Mouse (Mus musculus): ENCODE data around the gene Pappa. TPM values are rescaled to one million over a fixed set of nuclear protein-coding genes. Genes with fewer than 3 reads are reported as not detected.

Pappa gene
- total RNA-seq, 2 experiments from 2014 or later = 0.23 TPM; not detected in 1

DNA sequence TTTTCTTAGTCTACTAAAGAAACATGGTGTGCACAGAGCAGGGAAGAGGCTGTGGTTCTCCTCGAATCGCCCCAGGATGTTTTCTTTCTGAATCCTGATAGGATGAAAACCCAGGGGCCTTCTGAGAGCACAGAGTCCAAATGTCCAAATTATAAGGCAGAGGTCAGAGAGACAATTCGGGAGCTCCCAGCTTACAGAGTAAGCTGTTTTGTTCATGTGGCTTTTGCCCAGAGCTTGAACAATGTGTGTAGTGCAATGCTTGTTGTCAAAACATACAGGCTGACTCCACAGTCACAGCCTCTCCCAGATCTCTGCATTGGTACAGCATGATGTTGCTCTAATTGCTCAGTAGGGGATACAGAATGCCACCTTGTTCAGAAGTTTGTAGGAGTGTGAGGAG, 178.7 kb downstream of the Pappa start:
- ATAC-seq (replicated peaks; ENCODE audit: low FRiP score, poor library complexity, severe bottlenecking) = no peak

DNA sequence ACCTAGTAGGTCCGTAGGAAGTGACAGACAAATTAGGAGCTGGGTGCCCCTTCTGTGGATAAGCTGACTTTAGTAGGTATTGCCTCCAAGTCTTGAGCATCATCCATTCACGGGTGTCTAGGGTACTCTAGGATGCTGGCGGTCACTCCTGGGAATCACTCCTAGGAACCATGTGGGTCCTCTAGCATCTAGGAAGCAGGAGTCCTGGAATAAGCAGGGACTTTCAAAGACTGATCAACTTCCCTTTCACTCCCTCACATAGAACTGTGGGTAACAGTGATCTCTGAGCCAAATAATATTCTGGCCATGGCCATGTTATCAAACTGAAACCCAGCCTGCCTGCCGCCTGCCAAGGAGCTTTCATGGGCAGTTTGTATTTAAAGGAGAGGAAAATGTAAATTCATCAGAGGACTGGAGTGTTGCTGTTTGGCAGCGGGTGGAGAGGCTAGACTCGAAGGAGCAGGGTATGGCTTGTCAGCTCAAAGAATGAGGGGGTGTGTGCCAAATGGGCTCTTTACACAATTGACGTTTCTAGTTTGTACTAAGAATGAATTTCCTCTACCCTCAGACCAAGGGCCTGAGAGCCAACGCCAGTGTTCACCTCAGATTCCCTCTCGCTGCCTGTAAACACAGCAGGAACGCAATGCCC, 194.0 kb downstream of the Pappa start:
- no peak for ATAC-seq (replicated peaks; ENCODE audit: low FRiP score, poor library complexity, severe bottlenecking)

DNA sequence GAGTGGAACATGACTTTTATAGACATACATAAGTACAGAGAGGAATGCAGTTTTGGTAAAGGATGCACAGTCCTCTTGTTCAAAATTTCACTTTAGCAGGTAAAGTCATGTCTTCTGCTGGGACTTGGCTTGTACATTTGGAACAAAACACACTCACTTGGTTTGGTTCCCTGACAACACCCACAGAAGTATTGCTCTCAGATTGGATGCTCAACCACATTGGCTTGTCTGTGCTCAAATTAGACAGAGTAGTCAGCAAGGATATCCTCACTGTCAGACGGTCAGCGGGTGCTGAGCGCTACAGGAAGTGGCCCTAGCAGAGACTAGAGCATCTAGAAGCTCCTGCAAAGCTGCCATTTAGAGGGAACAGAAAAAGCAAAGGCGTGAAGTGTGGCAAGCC, 197.4 kb downstream of the Pappa start:
- no peak for ATAC-seq (replicated peaks; ENCODE audit: low FRiP score, poor library complexity, severe bottlenecking)

DNA sequence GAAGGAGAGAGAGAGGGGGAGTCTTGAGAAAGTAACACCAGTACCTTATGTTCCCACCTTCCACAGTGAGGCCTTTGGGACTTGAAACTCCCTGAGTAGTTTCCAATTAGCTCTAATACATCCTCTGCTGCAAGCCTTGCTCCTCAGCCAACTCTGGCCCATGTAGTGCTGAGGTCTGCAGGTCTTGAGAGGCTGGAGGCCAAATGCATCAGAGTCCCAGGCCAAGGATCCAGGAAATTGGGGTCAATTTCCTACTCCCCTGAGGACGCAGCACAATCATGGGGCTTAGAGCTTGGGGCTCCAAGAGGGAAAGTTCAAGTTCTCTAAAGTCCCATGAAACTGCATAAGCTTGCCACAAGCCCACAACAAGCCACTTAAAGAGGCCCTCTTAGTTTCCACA, 198.0 kb downstream of the Pappa start:
- no peak for ATAC-seq (replicated peaks; ENCODE audit: low FRiP score, poor library complexity, severe bottlenecking)

DNA sequence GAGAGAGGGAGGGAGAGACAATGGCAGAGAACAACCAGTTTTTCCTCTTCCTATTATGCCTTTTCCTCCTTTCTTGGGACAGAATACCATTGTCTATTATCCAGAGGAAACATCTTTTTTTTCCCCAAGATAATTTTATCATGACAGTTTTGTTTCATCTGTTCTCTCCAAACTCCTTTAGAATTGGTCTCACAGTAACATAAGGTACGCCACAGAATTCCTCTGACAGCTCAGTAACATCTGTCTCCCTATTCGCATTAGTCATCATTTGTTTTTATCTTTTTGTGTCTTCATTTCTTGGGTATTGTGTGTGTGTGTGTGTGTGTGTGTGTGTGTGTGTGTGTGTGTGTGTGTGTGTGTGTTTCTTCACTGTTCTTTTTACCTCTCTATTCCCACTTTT, 201.8 kb downstream of the Pappa start:
- ATAC-seq (replicated peaks; ENCODE audit: low FRiP score, poor library complexity, severe bottlenecking) = no peak

DNA sequence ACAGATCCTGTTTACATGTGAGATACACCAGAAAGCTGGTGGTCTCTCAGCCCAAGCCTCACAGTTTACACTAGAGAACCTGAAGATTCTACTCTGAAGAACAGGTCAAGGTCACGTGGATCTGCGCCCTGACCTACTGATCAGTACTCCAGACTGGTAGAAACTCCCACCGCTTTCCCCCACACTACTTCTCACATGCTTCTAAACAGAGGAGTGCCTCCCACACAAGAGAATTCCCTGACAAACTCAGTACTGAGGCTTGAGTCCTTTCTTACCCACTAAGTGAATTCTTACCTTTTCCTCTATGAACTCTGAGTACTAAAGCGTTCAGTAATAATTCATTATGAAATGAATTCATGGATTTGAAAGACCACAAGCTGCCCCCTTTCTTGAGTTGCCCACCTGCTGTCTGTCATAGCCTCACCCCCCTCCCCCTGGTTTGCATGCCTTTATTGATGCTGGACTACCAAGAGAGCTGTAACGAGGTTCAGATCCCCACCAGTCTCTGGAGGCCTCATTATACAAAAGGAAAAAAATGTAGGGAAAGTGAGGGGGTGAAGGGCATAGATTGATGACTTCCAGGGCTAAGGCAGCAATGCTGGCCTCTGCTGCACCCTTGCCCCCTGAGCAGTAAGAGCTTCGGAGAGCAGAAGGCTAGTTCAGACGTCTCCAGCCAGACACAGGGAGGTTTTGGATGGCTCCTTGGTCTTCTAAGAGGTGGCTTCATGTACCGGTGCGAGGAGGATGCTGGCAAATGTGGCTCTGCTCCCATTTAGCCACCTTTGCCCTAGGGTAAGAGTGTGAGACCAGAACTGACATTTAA, 204.7 kb downstream of the Pappa start:
- no peak for ATAC-seq (replicated peaks; ENCODE audit: low FRiP score, poor library complexity, severe bottlenecking)

DNA sequence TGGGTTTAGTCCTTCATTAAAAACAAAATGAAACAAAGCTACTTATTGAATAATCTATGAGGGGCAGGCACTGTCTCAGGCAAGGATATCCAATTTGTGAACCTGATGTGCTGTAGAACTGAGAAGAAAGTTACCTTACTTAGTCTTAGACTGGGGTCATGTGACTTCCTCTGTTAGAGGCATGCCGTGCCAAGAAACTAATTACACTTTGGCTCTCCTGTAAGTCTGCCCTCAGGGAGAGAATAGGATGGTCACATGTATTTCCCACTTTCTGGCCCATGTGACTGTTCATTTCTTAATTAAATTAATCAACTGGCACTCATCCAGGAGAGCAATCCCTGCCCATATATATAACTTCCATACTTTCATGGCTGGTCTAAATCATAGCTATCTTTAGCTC, 209.7 kb downstream of the Pappa start:
- ATAC-seq (replicated peaks; ENCODE audit: low FRiP score, poor library complexity, severe bottlenecking) = no peak

DNA sequence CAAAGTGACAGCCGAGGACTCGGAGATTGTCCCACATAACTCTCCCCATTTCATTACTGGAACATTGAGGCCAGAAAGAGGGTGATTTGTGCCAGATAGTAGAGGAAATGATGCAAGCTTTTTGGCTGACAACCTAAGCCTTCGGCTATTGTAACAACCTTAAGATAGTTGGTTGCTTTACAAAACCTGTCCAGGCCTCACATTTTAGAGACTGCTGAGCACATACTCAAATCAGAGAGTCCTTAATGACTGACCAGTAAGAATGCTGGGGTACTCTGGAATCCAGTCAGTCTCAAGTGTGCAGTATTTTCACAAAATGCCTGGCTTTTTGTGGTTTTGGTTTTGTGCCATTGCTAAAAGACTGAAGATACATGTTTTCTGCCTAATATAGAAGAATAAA, 217.8 kb downstream of the Pappa start:
- no peak for ATAC-seq (replicated peaks; ENCODE audit: low FRiP score, poor library complexity, severe bottlenecking)

DNA sequence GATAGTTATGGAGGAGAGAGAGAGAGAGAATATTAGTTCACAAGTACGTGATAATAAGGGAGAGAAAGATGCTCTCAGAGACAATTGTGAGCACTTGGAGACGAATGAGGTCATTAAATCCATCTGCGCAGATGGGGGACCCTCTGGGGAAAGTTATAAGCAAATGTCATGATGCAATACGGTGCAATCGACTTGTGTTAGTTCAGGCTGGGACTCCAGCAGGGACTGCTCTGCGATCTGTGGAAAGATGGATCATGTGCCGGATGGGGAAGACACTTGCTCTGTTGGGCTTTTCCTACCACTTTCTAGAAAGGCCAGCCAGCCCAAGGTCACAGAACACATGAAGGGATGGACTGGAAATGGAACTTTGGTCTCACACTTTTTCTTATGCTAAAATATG, 226.5 kb downstream of the Pappa start:
- ATAC-seq (replicated peaks; ENCODE audit: low FRiP score, poor library complexity, severe bottlenecking) = no peak

DNA sequence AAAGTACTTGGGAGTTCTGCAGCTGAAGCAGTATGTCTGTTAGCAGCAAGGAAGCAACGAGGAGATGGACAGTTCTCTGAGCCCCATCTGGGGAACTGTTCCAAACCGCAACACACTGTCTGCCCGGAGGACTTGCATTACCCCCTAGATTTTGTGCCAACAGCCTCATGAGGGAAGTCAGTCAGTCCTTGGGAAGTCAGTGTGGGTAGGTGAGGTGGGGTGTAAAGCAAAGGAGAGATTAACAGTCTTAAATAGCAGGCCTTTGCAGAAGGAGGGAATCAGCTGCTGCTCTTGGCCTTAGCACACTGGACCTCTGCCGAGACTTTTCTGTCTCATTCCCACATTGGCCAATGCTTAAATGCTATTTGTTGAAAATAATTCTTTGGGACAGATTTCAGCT, 230.6 kb downstream of the Pappa start:
- no peak for ATAC-seq (replicated peaks; ENCODE audit: low FRiP score, poor library complexity, severe bottlenecking)

DNA sequence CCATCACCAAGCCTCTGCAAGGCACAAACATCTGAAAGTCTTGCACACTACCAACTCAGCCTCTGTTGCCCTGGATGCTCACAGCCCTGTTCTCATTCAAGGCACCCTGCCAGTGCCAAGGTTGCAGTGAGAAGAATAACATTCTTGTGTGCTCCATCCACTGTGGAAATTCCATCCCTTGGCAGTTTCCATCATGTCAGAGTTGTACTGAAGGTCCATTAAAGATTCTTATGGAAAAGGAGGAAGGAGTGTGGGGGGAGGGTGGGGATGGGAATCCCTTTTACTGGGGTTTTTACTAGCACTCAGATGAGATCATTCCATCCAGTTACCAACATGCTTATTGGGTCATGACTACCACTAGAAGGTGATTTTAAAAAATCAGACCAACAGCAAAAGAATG, 243.2 kb downstream of the Pappa start:
- no peak for ATAC-seq (replicated peaks; ENCODE audit: low FRiP score, poor library complexity, severe bottlenecking)

DNA sequence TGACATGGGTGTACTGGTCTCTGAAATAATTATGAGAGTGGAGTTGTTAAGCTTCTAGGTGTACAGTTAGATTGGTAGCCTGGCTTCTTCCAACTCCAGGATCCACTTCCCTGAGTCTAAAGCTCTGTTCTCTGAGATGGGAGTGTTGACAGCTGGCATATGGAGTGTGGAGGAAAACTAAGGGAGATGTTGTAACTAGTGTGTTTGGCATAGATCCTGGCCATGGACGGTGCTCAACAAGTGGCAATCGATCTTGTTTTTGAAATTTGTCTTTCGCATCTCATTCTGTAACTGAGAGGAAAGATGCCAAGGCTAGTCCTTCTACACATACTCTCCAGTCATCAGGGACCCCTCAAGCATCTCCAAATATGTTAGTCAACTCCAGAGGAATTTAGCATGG, 248.8 kb downstream of the Pappa start:
- ATAC-seq (replicated peaks; ENCODE audit: low FRiP score, poor library complexity, severe bottlenecking) = no peak

DNA sequence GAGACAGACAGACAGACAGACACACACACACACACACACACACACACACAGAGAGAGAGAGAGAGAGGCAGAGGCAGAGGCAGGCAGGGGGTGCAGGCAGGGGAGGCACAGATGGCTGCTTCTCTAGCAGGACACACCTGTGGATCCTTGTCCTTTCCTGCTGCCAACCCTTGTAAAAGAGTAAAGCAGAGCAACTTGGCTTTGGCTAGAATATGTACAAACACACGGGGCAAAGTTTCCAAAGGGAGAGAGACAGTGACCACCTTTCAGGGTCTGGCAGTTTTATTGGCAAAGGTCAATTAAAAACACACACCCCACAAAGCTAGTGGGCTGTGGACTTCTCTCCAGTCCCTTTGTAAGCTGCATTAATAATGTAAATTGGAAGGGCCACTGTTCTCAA, 249.9 kb downstream of the Pappa start:
- no peak for ATAC-seq (replicated peaks; ENCODE audit: low FRiP score, poor library complexity, severe bottlenecking)

DNA sequence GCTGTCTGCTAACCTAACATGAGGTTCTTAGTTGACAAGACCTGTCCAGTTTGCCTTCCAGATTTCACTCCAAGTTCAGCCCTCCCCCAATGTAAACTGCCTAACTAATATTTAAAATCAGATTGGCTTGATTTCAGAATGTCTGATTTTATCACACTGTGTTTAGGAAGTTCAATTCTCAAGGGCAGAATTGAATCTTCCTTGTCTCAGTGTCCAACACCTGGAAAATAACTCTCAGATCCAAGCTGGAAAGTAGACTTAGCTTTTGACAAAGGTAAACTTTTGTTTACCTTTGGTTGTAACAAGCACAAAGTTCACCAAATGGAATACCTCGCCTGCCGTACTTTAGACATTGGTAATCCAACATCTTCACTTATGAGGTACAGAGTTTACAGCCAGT, 252.6 kb downstream of the Pappa start:
- no peak for ATAC-seq (replicated peaks; ENCODE audit: low FRiP score, poor library complexity, severe bottlenecking)

DNA sequence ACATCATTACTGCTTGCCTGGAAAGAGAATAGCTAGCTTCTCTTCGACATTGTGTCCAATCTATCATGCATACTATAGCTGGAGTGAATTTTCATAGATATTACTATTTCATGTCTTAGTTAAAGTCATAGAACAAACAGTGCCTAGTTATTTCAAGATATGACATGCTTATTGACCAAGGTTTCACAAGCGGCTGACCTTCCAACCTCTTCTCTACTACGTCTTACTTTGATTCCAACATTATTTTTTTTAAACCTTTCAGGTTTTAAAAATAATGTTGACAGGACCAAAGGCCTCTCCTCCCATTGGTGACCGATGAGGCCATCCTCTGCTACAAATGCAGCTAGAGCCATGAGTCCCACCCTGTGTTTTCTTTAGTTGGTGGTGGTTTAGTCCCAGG, 255.5 kb downstream of the Pappa start:
- no peak for ATAC-seq (replicated peaks; ENCODE audit: low FRiP score, poor library complexity, severe bottlenecking)

DNA sequence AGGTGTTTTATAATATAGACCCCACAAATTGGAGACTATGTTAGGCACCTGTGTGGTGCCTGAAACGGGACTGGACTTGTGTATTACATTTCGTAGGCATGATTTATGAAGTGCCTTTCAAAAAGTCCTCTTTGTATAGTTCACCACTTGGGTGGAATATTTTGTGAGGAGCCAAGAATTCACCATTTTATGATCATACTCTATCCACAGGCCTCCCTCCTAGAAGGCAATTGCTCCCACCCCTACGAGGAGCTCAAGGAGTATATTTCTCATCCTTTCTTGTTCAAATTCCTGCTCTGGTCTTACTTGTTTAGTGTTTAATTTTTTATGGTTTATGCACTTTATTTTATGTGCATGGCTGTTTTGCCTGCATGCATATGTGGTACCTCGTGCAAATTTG, 259.1 kb downstream of the Pappa start:
- ATAC-seq (replicated peaks; ENCODE audit: low FRiP score, poor library complexity, severe bottlenecking) = no peak

DNA sequence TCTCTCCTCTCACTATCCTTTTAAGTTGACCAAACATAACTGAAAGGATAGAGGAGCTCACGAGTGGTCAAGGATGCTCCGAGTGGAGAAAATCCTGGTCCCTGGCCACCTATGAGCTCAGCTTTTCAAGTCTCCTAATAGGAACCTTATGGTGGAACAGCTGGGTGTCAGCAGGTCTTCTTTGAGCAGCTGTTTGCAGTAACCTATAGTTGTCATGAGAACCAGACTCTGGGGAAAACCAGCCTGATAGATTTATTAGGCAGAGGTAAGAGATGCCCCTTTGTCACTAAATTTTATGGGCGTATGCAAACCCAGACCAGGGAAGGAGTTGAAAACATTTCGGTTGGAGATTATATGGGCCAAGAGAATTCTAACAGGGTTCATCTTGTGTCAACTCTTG, 267.0 kb downstream of the Pappa start:
- ATAC-seq (replicated peaks; ENCODE audit: low FRiP score, poor library complexity, severe bottlenecking) = no peak

DNA sequence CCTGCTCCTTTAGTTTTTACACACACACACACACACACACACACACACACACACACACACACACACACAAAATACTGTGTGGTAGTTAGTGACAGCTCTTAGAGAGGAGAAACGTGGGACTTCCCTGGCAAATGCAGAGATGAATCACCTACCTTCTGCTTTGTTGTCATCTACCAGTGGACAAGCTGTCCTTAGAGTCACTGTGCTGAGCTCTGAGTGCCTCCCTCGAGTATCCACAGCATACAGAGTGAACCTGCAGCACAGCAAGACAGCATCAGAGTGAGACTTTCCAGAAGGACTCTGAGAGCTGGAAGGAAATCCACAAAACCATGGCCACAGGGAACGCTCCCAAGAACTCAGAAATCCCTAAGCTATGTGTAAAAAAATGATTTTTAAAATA, 272.8 kb downstream of the Pappa start:
- ATAC-seq (replicated peaks; ENCODE audit: low FRiP score, poor library complexity, severe bottlenecking) = no peak

DNA sequence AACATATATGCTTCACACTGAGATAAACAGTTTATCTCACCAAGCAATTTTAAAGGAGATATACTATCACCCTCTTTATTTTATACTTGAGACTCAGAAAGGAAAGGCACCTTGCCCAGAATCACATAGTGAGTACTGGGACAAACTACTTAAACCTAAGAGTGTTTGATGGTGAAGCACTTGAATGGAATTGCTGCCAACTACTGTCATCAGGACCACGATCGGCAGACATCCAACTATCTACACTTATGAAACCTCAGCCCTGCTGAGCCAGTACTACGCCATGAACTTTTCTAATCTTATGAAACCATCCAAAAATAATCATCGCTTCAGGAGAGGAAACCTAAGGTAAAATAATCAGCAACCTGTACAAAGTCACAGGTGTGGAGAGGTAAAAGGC, 275.5 kb downstream of the Pappa start:
- no peak for ATAC-seq (replicated peaks; ENCODE audit: low FRiP score, poor library complexity, severe bottlenecking)

DNA sequence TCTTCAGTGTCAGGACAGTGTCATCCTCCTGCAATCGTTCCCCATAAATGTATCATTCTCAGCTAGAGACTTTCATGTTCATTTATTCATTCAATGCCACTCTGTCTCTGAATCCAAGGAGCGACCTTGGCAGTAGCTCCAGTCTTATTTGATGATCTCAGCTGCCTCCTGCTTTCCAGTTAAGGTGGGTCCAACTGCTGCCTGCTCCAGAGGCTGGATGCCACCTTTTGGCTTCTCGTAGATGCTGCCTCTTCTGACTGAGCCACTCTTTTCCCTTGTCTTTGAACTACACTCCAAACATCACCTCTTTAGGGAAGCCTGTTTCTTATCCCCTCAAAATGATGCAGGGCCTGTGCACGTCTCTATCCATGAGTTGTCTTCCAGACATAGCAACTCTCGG, 278.3 kb downstream of the Pappa start:
- no peak for ATAC-seq (replicated peaks; ENCODE audit: low FRiP score, poor library complexity, severe bottlenecking)

DNA sequence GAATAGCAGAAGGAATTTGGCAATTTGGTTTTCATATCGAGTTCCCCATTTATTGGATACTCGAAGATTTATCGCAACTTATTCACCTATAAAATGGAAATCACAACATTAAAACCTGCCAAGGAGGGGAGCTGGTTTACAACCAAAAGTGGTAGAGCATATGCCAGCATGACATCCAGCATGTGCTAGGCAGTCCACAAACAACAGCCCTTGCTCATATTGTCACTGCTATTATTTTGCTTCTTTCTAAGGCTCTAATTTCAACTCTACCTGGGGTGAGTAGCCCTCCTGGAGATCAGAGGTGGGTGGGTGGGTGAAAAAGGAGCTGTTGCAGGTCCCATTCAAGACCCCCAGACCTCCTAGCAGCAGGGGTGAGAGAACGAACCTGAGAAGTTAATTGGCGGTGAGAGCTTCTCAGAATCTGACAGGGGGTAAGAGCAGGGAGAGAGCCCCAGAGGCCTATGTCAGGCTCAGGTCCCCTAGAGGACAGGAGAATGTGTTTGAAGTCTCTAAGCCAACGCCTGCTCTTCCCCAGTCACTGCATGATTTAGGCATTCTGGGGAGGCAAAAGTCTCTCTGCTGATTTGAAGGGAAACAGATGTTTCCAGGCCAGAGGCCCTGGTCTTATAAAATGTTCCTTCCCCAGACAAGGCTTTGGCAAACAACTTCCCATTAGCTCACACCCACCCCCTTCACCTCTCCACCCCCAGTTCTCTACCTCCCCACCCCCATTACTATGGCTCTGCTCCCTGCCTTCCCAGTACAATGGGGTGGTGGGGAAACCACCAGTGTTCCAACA, 279.1 kb downstream of the Pappa start:
- no peak for ATAC-seq (replicated peaks; ENCODE audit: low FRiP score, poor library complexity, severe bottlenecking)

All from erythroid progenitor cell, adult 5-6 weeks (primary cell).